Mouse (Mus musculus): Measurements from ENCODE around the gene Tnfsf12.
"Not testable (repeated sequence)": the region's sequence is repeated elsewhere in the genome, so short reads cannot be mapped to it uniquely, and the experiment has no call there.

Tnfsf12 gene

GRCm38 (mm10) chr11:69704613-69705010 lies 9.0 kb upstream of the Tnfsf12 start:
- no peak for DNase-seq (ENCODE audit: low spot score in 2 of 2)

GRCm38 (mm10) chr11:69703814-69704612 lies 8.4 kb upstream of the Tnfsf12 start:
- DNase-seq (ENCODE audit: low spot score in 2 of 2) = no peak

GRCm38 (mm10) chr11:69703381-69703780 lies 7.7 kb upstream of the Tnfsf12 start:
- not testable (repeated sequence) for DNase-seq (ENCODE audit: low spot score in 2 of 2)

DNA sequence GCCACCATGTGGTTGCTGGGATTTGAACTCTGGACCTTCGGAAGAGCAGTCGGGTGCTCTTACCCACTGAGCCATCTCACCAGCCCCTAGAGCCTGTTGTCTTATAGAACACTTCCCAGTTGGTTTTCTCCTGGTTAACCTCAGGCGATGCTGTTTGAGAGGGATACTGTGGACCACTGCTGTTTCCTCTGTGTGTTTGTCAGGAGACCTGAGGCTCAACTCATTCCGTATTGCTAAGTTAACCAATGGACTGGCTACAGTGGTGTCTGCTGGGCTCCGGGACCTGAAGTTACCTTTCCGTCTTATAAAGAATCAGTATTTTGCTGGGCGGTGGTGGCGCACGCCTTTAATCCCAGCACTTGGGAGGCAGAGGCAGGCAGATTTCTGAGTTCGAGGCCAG lies 7.2 kb upstream of the Tnfsf12 start:
- not testable (repeated sequence) for DNase-seq (ENCODE audit: low spot score in 2 of 2)

- no peak for DNase-seq (ENCODE audit: low spot score in 2 of 2)
Observed at GRCm38 (mm10) chr11:69699595-69699994, 3.9 kb upstream of the Tnfsf12 start.

DNA sequence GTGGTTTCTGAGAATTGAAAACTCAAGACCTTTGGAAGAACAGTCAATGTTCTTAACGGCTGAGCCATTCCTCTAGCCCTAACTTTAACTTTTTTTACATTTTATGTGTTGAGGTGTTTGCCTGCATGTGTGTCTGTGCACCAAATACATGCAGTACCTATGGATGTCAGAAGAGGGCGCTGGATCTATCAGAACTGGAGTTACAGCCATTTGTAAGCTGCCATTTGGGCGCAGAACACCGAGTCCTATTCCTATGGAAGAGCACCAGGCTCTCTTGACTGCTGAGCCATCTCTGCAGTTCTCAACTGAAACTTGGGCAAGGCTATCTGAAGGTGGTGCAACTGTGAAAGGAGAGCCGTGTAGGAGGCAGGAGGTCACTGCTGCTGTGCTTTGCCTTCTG lies 2.9 kb upstream of the Tnfsf12 start:
- DNase-seq (ENCODE audit: low spot score in 2 of 2) = no peak

- no peak for DNase-seq (ENCODE audit: low spot score in 2 of 2)
Observed at GRCm38 (mm10) chr11:69697396-69697795, 1.7 kb upstream of the Tnfsf12 start.

GRCm38 (mm10) chr11:69695046-69695360 lies 646 bp downstream of the Tnfsf12 start:
- DNase-seq (ENCODE audit: low spot score in 2 of 2) = no peak

DNA sequence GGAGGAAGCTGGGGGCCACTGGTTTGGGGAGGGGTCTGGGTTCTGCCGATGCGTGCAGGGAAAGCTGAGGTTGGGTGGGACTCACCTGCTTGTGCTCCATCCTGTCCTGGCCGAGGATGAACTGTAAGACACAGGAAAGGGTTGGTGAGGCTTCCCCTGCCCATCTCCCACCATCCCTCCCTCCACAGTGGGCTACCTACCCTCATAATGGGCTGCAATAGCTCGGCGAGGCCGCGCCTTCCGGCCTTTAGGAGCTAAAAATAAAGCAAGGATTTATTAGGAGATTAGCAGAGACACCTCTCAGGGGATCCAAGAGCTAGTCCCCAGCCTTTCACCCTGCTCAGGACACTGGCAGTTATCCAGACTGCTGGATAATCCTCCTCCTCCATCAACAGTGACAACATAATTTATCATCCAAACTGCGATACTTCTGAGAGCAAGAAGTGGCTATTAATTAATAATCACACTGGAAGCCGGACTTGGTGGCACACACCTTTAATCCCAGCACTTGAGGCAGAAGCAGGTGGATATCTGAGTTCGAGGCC lies 2.2 kb downstream of the Tnfsf12 start:
- no peak for DNase-seq (ENCODE audit: low spot score in 2 of 2)

- DNase-seq (ENCODE audit: low spot score in 2 of 2) = no peak
Observed at GRCm38 (mm10) chr11:69692863-69693262, 2.8 kb downstream of the Tnfsf12 start.

GRCm38 (mm10) chr11:69692196-69692811 lies 3.3 kb downstream of the Tnfsf12 start:
- no peak for DNase-seq (ENCODE audit: low spot score in 2 of 2)

DNA sequence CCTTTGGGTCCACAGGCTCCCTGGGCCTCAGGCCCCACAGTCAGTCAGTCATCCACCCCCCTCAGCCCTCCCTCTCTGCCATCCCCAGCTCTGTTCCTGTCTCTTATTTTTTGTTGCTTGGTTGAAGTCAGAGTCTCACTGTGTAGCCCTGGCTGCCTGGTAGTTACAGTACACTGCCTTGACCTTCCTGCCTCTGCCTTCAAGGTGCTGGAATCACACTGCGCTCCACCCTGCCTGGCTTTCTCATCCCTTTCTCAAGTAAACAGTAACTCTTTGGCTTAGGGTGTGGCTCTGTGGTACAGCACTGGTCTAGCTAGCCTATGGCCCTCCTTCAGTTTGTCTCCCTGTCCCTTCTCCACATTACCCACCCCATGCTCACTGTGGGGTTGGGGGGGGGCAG lies 5.8 kb downstream of the Tnfsf12 start:
- DNase-seq (ENCODE audit: low spot score in 2 of 2) = no peak

DNA sequence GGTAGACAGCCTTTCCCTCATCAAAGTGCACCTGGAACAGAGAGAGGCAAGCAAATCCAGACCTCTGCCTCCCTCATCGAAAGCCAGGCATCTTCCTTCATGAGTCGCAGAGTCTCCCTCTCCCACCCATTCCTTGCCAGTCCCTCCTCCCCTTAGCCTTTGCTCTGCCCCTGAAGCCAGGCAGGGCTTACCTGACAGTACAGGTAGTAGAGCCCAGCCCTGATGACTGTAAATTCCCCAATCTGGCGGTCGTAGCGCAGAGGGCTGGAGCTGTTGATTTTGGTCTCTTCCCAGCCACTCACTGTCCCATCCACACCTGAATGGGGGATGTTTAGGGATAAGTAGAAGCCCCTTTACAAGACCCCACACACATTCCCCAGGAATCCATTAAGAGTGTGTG lies 8.6 kb downstream of the Tnfsf12 start:
- no peak for DNase-seq (ENCODE audit: low spot score in 2 of 2)

GRCm38 (mm10) chr11:69686377-69686776 lies 9.3 kb downstream of the Tnfsf12 start:
- no peak for DNase-seq (ENCODE audit: low spot score in 2 of 2)

- peak; percentile 37 to 50 for DNase-seq (ENCODE audit: low spot score in 2 of 2)
Observed at GRCm38 (mm10) chr11:69685526-69686148, 10.0 kb downstream of the Tnfsf12 start, which contains the start of gene Tnfsf13. Gene Tnfsf13, minus strand, starts transcription at chr11:69685784.

DNA sequence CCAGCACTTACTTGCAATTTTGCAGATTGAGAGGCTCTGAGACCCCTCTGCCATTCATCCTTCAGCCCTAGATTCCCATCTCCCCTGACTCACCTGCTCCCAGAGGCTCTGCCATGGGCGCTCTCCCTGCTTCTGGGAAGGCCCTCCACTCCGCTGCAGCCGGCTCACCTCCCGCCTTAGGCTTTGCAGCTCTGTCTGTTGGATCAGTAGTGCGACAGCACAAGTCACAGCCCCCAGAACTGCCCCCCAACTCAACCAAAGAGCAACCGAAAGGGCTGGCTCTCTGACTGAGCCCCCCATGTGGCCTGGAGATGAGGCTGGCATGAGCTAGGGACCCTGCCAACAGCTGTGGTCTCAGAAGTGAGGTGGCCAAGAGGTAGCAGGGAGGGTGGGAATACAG lies 10.7 kb downstream of the Tnfsf12 start:
- no peak for DNase-seq (ENCODE audit: low spot score in 2 of 2)

DNA sequence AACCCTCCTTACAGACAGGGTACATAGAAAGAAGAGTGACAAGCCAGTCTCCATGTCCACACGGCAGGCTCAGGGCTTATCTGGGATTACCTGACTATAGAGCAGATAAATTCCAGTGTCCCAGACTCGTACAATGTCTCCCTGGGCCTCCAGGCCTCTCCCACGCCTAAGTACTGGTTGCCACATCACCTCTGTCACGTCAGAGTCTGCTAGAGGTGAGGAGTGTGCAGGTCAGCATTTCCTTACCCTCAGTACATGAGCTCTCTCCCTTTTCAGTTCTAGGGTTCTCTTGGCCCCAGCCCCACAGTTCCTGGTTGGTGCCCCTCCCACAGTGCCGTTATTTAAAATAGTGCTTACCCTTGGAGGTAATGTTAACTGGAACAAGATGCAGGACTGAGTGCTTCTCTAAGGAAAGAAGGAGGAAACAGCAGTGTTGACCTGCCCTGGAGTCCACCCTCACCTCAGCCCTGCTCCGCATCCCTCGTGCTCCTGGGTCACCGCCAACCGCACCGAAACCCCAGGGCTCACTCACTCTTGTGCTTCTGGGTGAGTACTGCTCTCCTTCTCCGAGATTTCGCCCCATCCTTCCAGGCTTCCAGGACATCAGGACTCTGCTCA lies 11.4 kb downstream of the Tnfsf12 start:
- no peak for DNase-seq (ENCODE audit: low spot score in 2 of 2)

GRCm38 (mm10) chr11:69683576-69683975 lies 12.1 kb downstream of the Tnfsf12 start:
- DNase-seq (ENCODE audit: low spot score in 2 of 2) = no peak

GRCm38 (mm10) chr11:69682840-69683533 lies 12.7 kb downstream of the Tnfsf12 start:
- DNase-seq (ENCODE audit: low spot score in 2 of 2) = peak; percentile 61 to 70

- no peak for DNase-seq (ENCODE audit: low spot score in 2 of 2)
Observed at GRCm38 (mm10) chr11:69682209-69682839, 13.3 kb downstream of the Tnfsf12 start.

Measured in right cerebral cortex, postnatal 36 days (tissue).